Mouse (Mus musculus) hindbrain, embryonic 15.5 days (tissue): ENCODE data around the gene Pcsk2. TPM values are rescaled to one million over a fixed set of nuclear protein-coding genes. Genes with fewer than 3 reads are reported as not detected.

Experiments used
- ATAC-seq: fragments of 200-750 bp; cut with Nextera tagmentation; 2 replicates; pipeline ENCODE4 v1.8.0; 2017; ENCODE audit warnings: low read depth, moderate number of reproducible peaks, moderate TSS enrichment; ENCODE audit not compliant: low FRiP score
- H3K27ac ChIP-seq: fragments of 300-500 bp; sonication (generic); replicated peaks from 2 replicates; pipeline ENCODE4 v1.5.1; 2015; ENCODE audit warnings: mild to moderate bottlenecking, inconsistent platforms
- H3K27me3 ChIP-seq: fragments of 300-500 bp; sonication (generic); 2 replicates; pipeline ENCODE4 v1.6.1; 2015; ENCODE audit warnings: control low read depth, inconsistent platforms
- H3K36me3 ChIP-seq: fragments of 300-500 bp; sonication (generic); 2 replicates; pipeline ENCODE4 v1.6.1; 2015; ENCODE audit warnings: control low read depth, inconsistent platforms
- H3K4me1 ChIP-seq: fragments of 300-500 bp; sonication (generic); replicated peaks from 2 replicates; pipeline ENCODE4 v1.6.1; 2015; ENCODE audit warnings: control low read depth, inconsistent platforms
- H3K4me2 ChIP-seq: fragments of 300-500 bp; sonication (generic); 2 replicates; pipeline ENCODE4 v1.6.1; 2015; ENCODE audit warnings: moderate library complexity, mild to moderate bottlenecking, inconsistent platforms
- H3K4me3 ChIP-seq: fragments of 300-500 bp; sonication (generic); 2 replicates; pipeline ENCODE4 v1.5.1; 2015; ENCODE audit warnings: mild to moderate bottlenecking, inconsistent platforms
- H3K9ac ChIP-seq: fragments of 300-500 bp; sonication (generic); 2 replicates; pipeline ENCODE4 v1.6.1; 2015; ENCODE audit warnings: inconsistent platforms
- H3K9me3 ChIP-seq: fragments of 300-500 bp; sonication (generic); 2 replicates; pipeline ENCODE4 v1.6.1; 2016; ENCODE audit warnings: control low read depth, inconsistent platforms
- WGBS: fragments of 180-500 bp; shearing (Covaris S2); methylation state at CpG from one replicate; pipeline ENCODE4 v1.1.7; 2015; 5-methylcytosine and 5-hydroxymethylcytosine counted together
- polyA plus RNA-seq: library from polyadenylated mRNA; unstranded; fragments of >200 nt; fragmentation: Nextera tagmentation; extraction: Ambion mirVana; gene quantifications from 2 replicates; pipeline ENCODE4 v1.2.1, GENCODE M21; 2015

The Pcsk2 gene
- polyA plus RNA-seq, 1 experiment from 2014 or later, result 22.4 TPM

DNA sequence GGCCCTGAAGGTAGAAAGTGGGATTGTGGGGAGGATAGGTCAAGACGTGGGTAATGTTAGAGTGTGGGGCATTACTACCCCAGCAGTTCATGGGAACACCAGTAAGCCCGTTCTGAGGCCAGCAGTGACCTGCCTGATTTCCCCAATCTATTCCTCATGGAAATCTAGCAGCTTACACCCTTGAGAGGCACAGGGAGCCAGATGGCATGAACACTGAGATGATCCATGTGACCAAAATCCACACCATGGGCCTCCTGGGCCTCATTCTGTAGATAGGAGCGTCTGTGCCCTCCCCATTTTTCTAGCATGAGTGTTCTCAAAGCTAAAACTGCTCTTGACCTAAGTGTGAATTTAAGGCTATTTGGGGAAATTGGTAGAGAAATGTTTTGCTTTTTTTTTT lies 162.2 kb downstream of the Pcsk2 start:
- Histone ChIP-seq H3K36me3 (no peaks in the 10 kb centered on the region), H3K4me1 (no peaks in the 10 kb centered on the region), H3K4me3 (no peak overlapping the region), H3K9ac (no peak overlapping the region), H3K27me3 (no peaks in the 10 kb centered on the region), H3K4me2 (no peak overlapping the region), H3K9me3 (no peaks in the 10 kb centered on the region), H3K27ac (no peak overlapping the region)
- no peak for ATAC-seq
- WGBS, result 57% methylated on average over 3 of the region's 3 CpGs

GRCm38 (mm10) chr2:143709249-143709648 lies 163.3 kb downstream of the Pcsk2 start:
- H3K36me3 ChIP-seq, result no peaks in the 10 kb centered on the region
- no peak for ATAC-seq
- WGBS, result 26% methylated on average over 4 of the region's 4 CpGs

GRCm38 (mm10) chr2:143709979-143710378 lies 164.0 kb downstream of the Pcsk2 start:
- H3K9ac ChIP-seq, result no peak overlapping the region
- no peaks in the 10 kb centered on the region for H3K27me3 ChIP-seq
- no peaks in the 10 kb centered on the region for H3K9me3 ChIP-seq
- H3K4me3 ChIP-seq, result no peak overlapping the region
- WGBS, result 81% methylated on average over 2 of the region's 2 CpGs
- no peak for ATAC-seq
- no peak overlapping the region for H3K4me2 ChIP-seq
- no peaks in the 10 kb centered on the region for H3K36me3 ChIP-seq
- no peak overlapping the region for H3K27ac ChIP-seq
- no peaks in the 10 kb centered on the region for H3K4me1 ChIP-seq

More at GRCm38 (mm10) chr2:143709249-143709648, 163.3 kb downstream of the Pcsk2 start:
- Histone ChIP-seq H3K9ac (no peak overlapping the region), H3K27ac (no peak overlapping the region), H3K27me3 (no peaks in the 10 kb centered on the region), H3K9me3 (no peaks in the 10 kb centered on the region), H3K4me3 (no peak overlapping the region), H3K4me1 (no peaks in the 10 kb centered on the region), H3K4me2 (no peak overlapping the region)

DNA sequence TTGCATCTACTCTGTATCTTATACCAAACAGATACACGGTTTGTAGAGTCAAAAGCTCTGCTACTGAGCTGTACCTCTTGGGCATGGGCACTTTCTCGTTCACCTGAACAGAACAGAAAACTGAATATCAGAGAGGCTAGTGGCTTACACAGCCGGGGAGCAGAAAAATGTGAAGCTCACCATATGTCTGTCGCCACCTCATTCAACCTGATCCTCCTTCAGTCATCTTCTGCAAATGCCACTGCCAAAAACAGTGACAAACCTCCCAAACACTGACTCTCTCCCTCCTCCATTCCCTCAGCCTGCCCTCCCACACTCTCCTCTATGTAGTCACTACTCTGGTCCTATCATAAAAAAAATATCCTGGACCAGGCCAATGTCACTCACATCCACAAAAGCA lies 165.9 kb downstream of the Pcsk2 start:
- Histone ChIP-seq H3K27ac (no peak overlapping the region), H3K4me3 (no peak overlapping the region), H3K27me3 (no peaks in the 10 kb centered on the region), H3K4me2 (no peak overlapping the region), H3K4me1 (no peaks in the 10 kb centered on the region), H3K9me3 (no peaks in the 10 kb centered on the region), H3K9ac (no peak overlapping the region), H3K36me3 (no peaks in the 10 kb centered on the region)
- no peak for ATAC-seq
- WGBS, result 86% methylated on average over 4 of the region's 4 CpGs

- H3K4me1 ChIP-seq, result no peaks in the 10 kb centered on the region
- H3K27me3 ChIP-seq, result no peaks in the 10 kb centered on the region
- no peak overlapping the region for H3K4me3 ChIP-seq
- ATAC-seq, result no peak
- no peak overlapping the region for H3K9ac ChIP-seq
- H3K27ac ChIP-seq, result no peak overlapping the region
- H3K9me3 ChIP-seq, result no peaks in the 10 kb centered on the region
- no peaks in the 10 kb centered on the region for H3K36me3 ChIP-seq
- no peak overlapping the region for H3K4me2 ChIP-seq
- WGBS, result 43% methylated on average over 3 of the region's 3 CpGs
Observed at GRCm38 (mm10) chr2:143712901-143713300, 166.9 kb downstream of the Pcsk2 start.

DNA sequence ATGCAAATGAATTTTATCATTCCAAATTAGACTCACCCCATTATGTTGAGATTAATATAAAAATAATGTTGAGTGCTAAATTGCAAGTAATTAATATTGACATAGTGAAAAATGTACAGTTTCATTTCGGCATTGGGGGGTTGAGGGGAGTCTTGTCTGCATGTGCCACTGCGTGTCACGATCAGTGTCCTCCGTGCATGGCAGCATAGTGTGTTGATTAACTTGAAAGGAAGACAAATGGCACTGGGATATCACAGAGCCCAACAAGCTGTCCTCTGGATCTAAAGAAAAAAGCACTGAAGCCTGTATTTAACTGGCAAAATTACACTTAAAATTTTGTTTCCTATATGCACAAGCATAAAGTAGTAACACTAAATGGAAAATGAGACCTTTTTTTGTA lies 167.9 kb downstream of the Pcsk2 start:
- Histone ChIP-seq H3K4me2 (no peak overlapping the region), H3K4me3 (no peak overlapping the region), H3K27ac (no peak overlapping the region), H3K36me3 (no peaks in the 10 kb centered on the region), H3K9me3 (no peaks in the 10 kb centered on the region), H3K9ac (no peak overlapping the region), H3K27me3 (no peaks in the 10 kb centered on the region), H3K4me1 (no peaks in the 10 kb centered on the region)
- ATAC-seq, result no peak
- WGBS, result 44% methylated on average over 4 of the region's 4 CpGs

DNA sequence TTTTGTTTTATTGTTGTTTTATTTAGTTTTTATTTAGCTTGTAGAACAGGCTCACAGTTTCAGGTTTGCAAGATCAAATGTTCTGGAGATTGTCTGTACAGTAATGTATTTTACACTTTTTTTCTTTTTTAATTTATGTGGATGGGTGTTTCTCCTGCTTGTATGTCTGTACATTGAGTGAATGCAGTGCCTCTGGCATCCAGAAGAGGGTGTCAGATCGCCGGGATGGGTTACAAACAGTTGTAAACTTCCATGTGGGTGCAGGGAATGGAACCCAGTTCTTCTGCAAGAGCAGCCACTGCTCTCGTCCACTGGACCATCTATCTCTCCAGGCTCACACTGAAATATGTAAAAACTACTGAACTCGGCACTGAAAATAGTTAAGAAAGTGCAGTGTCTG lies 169.2 kb downstream of the Pcsk2 start:
- Histone ChIP-seq H3K36me3 (no peaks in the 10 kb centered on the region), H3K4me3 (no peak overlapping the region), H3K27ac (no peak overlapping the region), H3K4me1 (no peaks in the 10 kb centered on the region), H3K4me2 (no peak overlapping the region), H3K9ac (no peak overlapping the region), H3K27me3 (no peaks in the 10 kb centered on the region), H3K9me3 (no peaks in the 10 kb centered on the region)
- no peak for ATAC-seq
- WGBS, result 64% methylated on average over 4 of the region's 4 CpGs

GRCm38 (mm10) chr2:143723231-143723630 lies 177.3 kb downstream of the Pcsk2 start:
- H3K4me2 ChIP-seq, result no peak overlapping the region
- 17% methylated on average over 4 of the region's 4 CpGs for WGBS
- no peak overlapping the region for H3K27ac ChIP-seq
- no peaks in the 10 kb centered on the region for H3K4me1 ChIP-seq
- no peak overlapping the region for H3K9ac ChIP-seq
- no peak for ATAC-seq
- H3K4me3 ChIP-seq, result no peak overlapping the region
- no peaks in the 10 kb centered on the region for H3K27me3 ChIP-seq
- no peaks in the 10 kb centered on the region for H3K36me3 ChIP-seq
- H3K9me3 ChIP-seq, result no peaks in the 10 kb centered on the region

DNA sequence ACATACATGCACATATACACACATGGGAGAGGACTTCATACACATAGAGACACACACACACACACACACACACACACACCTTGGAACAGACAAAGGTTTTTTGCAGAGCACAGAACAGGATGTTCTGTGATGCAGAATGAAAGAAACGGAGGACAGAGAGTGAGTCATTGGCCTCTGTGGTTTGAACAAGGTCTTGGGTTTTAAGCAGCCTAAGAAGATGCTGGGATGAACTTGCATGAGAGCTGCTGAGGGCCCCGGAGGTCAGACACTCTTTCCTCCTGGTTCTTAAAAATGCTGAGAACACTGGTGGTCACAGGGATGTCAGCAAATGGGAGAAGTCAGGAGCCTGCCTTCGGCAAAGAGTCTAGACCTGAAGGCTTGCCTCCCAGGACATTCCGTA lies 178.1 kb downstream of the Pcsk2 start:
- Histone ChIP-seq H3K27me3 (no peaks in the 10 kb centered on the region), H3K4me2 (no peak overlapping the region), H3K36me3 (no peaks in the 10 kb centered on the region), H3K9ac (no peak overlapping the region), H3K9me3 (no peaks in the 10 kb centered on the region), H3K4me3 (no peak overlapping the region), H3K27ac (no peak overlapping the region), H3K4me1 (no peaks in the 10 kb centered on the region)
- no peak for ATAC-seq
- WGBS, result 84% methylated on average over 4 of the region's 4 CpGs

- Histone ChIP-seq H3K27me3 (no peaks in the 10 kb centered on the region), H3K9me3 (no peaks in the 10 kb centered on the region), H3K4me3 (no peak overlapping the region), H3K4me1 (no peaks in the 10 kb centered on the region), H3K27ac (no peak overlapping the region), H3K9ac (no peak overlapping the region), H3K36me3 (no peaks in the 10 kb centered on the region), H3K4me2 (no peak overlapping the region)
- no peak for ATAC-seq
- 79% methylated on average over 8 of the region's 8 CpGs for WGBS
Observed at GRCm38 (mm10) chr2:143724720-143725119, 178.8 kb downstream of the Pcsk2 start.

DNA sequence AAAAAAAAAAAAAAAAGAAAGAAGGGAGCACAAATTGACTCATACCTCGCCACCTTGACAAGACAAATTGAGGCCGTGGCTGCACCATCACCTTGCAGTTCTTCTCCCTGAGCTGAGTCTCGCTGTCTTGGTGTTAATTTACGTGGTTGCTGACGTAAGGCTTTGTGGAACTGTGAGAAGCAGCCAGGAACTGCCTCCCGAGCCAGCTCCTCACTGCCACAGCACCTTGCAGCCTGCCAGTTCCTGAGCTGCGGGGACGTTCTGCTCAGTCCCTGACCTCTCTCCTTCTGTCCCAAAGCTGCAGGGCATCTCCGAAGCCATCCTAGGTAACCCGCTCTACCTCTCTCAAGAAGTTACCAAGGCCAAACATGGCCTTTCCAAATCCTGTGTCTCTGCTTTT lies 186.5 kb downstream of the Pcsk2 start:
- Histone ChIP-seq H3K9me3 (no peaks in the 10 kb centered on the region), H3K4me1 (no peaks in the 10 kb centered on the region), H3K9ac (no peak overlapping the region), H3K27me3 (no peaks in the 10 kb centered on the region), H3K4me2 (no peak overlapping the region), H3K36me3 (no peaks in the 10 kb centered on the region), H3K4me3 (no peak overlapping the region), H3K27ac (no peak overlapping the region)
- ATAC-seq, result no peak
- 87% methylated on average over 10 of the region's 10 CpGs for WGBS

GRCm38 (mm10) chr2:143735442-143735841 lies 189.5 kb downstream of the Pcsk2 start:
- Histone ChIP-seq H3K9me3 (no peaks in the 10 kb centered on the region), H3K36me3 (no peaks in the 10 kb centered on the region), H3K4me2 (no peak overlapping the region), H3K4me3 (no peak overlapping the region), H3K27me3 (no peaks in the 10 kb centered on the region), H3K27ac (no peak overlapping the region), H3K4me1 (no peaks in the 10 kb centered on the region), H3K9ac (no peak overlapping the region)
- 77% methylated on average over 3 of the region's 3 CpGs for WGBS
- ATAC-seq, result no peak

GRCm38 (mm10) chr2:143739475-143740226 lies 193.7 kb downstream of the Pcsk2 start:
- no peak overlapping the region for H3K4me3 ChIP-seq
- ATAC-seq, result no peak
- 65% methylated on average over 7 of the region's 7 CpGs for WGBS

More at GRCm38 (mm10) chr2:143739475-143740226, 193.7 kb downstream of the Pcsk2 start:
- Histone ChIP-seq H3K9me3 (no peaks in the 10 kb centered on the region), H3K4me2 (no peak overlapping the region), H3K27me3 (no peaks in the 10 kb centered on the region), H3K36me3 (no peaks in the 10 kb centered on the region), H3K27ac (no peak overlapping the region), H3K4me1 (no peaks in the 10 kb centered on the region), H3K9ac (no peak overlapping the region)
